Comparison of ENCODE assay signal across 1 mouse cellular context in genomic region chr19:60871366-60871765, GRCm38 (mm10).
TF ChIP-seq lines count a peak whose summit lies in the region.

No protein-coding gene starts in this region.

TF ChIP-seq in MEL, 35 proteins besides CTCF, POLR2A, EP300 and RAD21:
- TF ChIP-seq TAL1 (IDR thresholded peaks at IDR 0.05; ENCODE audit: low read length) = no peak
- TF ChIP-seq MYB (IDR thresholded peaks at IDR 0.05; ENCODE audit: low read depth, low read length) = no peak
- no peak for TF ChIP-seq POLR2AphosphoS2 (IDR thresholded peaks at IDR 0.05; ENCODE audit: low read length)
- no peak for TF ChIP-seq GATA1 (IDR thresholded peaks at IDR 0.05; ENCODE audit: low read depth, low read length)
- TF ChIP-seq SIN3A (IDR thresholded peaks at IDR 0.05; ENCODE audit: low read length) = peak; percentile 45; the same call in 1 of the 2 replicates
- TF ChIP-seq UBTF (IDR thresholded peaks at IDR 0.05; ENCODE audit: borderline replicate concordance, insufficient read depth, low read depth, low read length) = no peak
- no peak for TF ChIP-seq MYC (IDR thresholded peaks at IDR 0.05; ENCODE audit: low read depth, low read length)
- 0 out of 2 replicates have a peak, but pooled peaks have one; percentile 20 for TF ChIP-seq ZMIZ1 (IDR thresholded peaks at IDR 0.05; ENCODE audit: low read depth, low read length)
- TF ChIP-seq KAT2A (conservative IDR thresholded peaks at IDR 0.05; ENCODE audit: low read depth, low read length) = no peak
- TF ChIP-seq ZNF384 (IDR thresholded peaks at IDR 0.05; ENCODE audit: low read depth, low read length) = peak; percentile 73
- TF ChIP-seq USF2 (IDR thresholded peaks at IDR 0.05; ENCODE audit: borderline replicate concordance in 1 of 2, insufficient read depth in 1 of 2, low read depth in 1 of 2, low read length in 2 of 2) = 0 out of 4 replicates have a peak, but pooled peaks of 1 of the 2 experiments have one; percentile 9
- no peak for TF ChIP-seq ZKSCAN1 (IDR thresholded peaks at IDR 0.05; ENCODE audit: low read depth, low read length)
- TF ChIP-seq CHD1 (IDR thresholded peaks at IDR 0.05; ENCODE audit: low read depth, low read length) = 0 out of 2 replicates have a peak, but pooled peaks have one; percentile 81
- TF ChIP-seq GABPA (IDR thresholded peaks at IDR 0.05; ENCODE audit: low read depth, low read length) = no peak; the same call in 1 of the 2 replicates
- 0 out of 2 replicates have a peak, but pooled peaks have one; percentile 22 for TF ChIP-seq MAX (IDR thresholded peaks at IDR 0.05; ENCODE audit: low read length)
TF ChIP-seq in MEL: peak in this region for 6.
